In the genomic region with DNA sequence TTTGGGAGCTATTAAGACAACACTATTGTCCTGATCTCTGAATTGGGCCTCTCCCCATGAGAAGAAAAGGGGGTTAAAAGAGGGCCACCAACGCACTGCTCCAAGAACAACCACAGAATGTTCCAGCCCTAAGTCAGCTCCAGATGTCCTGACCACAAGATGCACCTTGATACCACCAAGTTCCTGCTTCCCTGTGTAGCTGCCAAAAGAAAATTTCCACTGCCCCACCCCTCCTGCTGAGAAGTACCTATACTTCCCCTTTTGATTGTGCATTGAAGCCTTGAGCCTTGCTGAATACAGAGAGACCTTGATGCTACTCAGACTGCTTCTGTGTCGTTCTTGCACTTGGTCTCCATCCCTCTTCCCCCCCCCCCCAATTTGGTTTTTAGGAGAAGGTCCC, we compare ENCODE assay signal across 33 mouse cellular contexts. TPM values are rescaled to one million over a fixed set of nuclear protein-coding genes. Genes with fewer than 3 reads are reported as not detected.
"Had no signal": no experiment of that assay in that cellular context is flagged by ENCODE, and none has a peak within 500 bp of the region (broad histone marks: within the 10 kb centered on the region; RNA-seq: fewer than 3 reads in every experiment).

No protein-coding gene starts in this region.

RNA-seq across cellular contexts. Expression of a gene that starts 50.7 kb away (rescaled TPM):
- total RNA-seq: common myeloid progenitor, adult 5-6 weeks; forebrain, postnatal 0 days; gastrocnemius, adult 18-20 months; gastrocnemius, adult 2 months; gastrocnemius, adult 8-10 months; gastrocnemius, postnatal 10 days; gastrocnemius, postnatal 14 days; gastrocnemius, postnatal 25 days; gastrocnemius, postnatal 36 days; gastrocnemius, postnatal 4 days; granulocyte monocyte progenitor cell, adult 5-6 weeks; heart, adult 18-20 months; heart, adult 2 months; heart, adult 8-10 months had no signal
- polyA plus RNA-seq: cortical plate, adult 2 months; embryonic facial prominence, embryonic 10.5 days; embryonic facial prominence, embryonic 11.5 days; embryonic facial prominence, embryonic 12.5 days; embryonic facial prominence, embryonic 13.5 days; embryonic facial prominence, embryonic 14.5 days; embryonic facial prominence, embryonic 15.5 days; erythroblast, embryonic 14.5 days; forebrain, embryonic 10.5 days; forebrain, embryonic 11.5 days; forebrain, embryonic 12.5 days; forebrain, embryonic 13.5 days; forebrain, embryonic 14.5 days; forebrain, embryonic 15.5 days; forebrain, embryonic 16.5 days; forebrain, postnatal 0 days; frontal cortex, adult 2 months; gonadal fat pad, adult 2 months; heart, adult 2 months; heart, embryonic 10.5 days; heart, embryonic 11.5 days had no signal
